Mouse (Mus musculus): Measurements from ENCODE around the gene Fgf10.

DNA sequence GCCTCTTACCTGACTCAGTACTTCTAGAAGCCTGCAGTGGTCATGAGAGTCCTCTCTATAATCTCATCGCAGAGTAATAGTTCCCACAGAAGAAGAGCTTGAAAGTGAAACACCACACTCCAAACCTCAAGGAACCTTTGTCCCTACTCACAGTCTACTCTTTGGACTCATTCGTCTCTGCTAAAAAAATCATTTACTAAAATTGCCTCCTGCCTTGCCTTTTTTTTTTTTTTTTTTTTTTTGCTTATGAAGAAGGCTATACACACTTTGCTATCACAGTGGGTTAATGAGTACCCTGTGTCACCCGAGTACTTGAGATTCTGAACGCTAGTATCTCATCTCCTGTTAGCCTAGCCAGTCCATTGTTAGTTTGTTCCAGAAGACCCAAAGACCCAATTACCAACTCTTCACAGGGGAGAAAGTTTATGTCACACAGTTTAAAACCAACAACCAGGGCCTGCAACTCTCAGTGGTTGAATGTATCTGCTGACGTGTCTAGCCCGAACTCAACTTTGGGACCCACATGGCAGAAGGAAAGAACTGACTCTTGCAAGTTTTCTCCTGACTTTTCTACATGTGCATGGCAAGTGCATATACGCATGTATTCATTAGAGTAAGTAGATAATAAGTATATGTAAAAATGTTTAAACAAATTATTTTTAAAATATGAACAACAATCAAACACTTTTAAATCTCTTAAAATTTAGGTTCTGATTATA, 10.8 kb upstream of the Fgf10 start:
- TF ChIP-seq CTCF (conservative IDR thresholded peaks at IDR 0.05; ENCODE audit: low read length) (no peak), POU5F1 (IDR thresholded peaks at IDR 0.05; ENCODE audit: borderline replicate concordance, low read length) (no peak)

All from E14TG2a.4 (cell line).